Mouse (Mus musculus): Measurements from ENCODE around the gene Anxa8.

The Anxa8 gene

GRCm38 (mm10) chr14:34120016-34120910, 34.5 kb downstream of the Anxa8 start:
- no peak for DNase-seq

- no peak for DNase-seq
Observed at GRCm38 (mm10) chr14:34120923-34121351, 35.2 kb downstream of the Anxa8 start.

- no peak for DNase-seq
Observed at GRCm38 (mm10) chr14:34121691-34122090, 35.9 kb downstream of the Anxa8 start.

- DNase-seq = no peak
Observed at GRCm38 (mm10) chr14:34131216-34131615, 45.4 kb downstream of the Anxa8 start.

GRCm38 (mm10) chr14:34135391-34135790, 49.6 kb downstream of the Anxa8 start:
- no peak for DNase-seq

- DNase-seq = no peak
Observed at GRCm38 (mm10) chr14:34139671-34140664, 54.2 kb downstream of the Anxa8 start.

GRCm38 (mm10) chr14:34142316-34142715, 56.5 kb downstream of the Anxa8 start:
- DNase-seq = no peak

GRCm38 (mm10) chr14:34142915-34143314, 57.1 kb downstream of the Anxa8 start:
- DNase-seq = no peak

All from thymus, adult 18-20 months (tissue).